ENCODE assay signal across 16 mouse cellular contexts in genomic region chr11:58499290-58499689, GRCm38 (mm10). TPM values are rescaled to one million over a fixed set of nuclear protein-coding genes. Genes with fewer than 3 reads are reported as not detected.
DNase-seq lines count a peak whose midpoint lies in the region; ATAC-seq and TF ChIP-seq lines count a peak whose summit lies in the region.
"Had no signal": no experiment of that assay in that cellular context is flagged by ENCODE, and none has a peak within 500 bp of the region (broad histone marks: within the 10 kb centered on the region; RNA-seq: fewer than 3 reads in every experiment).

No protein-coding gene starts in this region.

- no peaks in the 10 kb centered on the region for H3K9me3 ChIP-seq in embryonic facial prominence, embryonic 11.5 days (replicated peaks; ENCODE audit: control insufficient read depth, low read length)
- H3K9me3 ChIP-seq in embryonic facial prominence, embryonic 10.5 days, result no peaks in the 10 kb centered on the region
- no peaks in the 10 kb centered on the region for H3K9me3 ChIP-seq in kidney, postnatal 0 days (replicated peaks; ENCODE audit: low read length)
- H3K9me3 ChIP-seq: heart, embryonic 13.5 days; neural tube, embryonic 13.5 days had no signal

- no peak overlapping the region for H3K4me3 ChIP-seq in embryonic facial prominence, embryonic 11.5 days (ENCODE audit: low read depth, low read length)
- H3K4me3 ChIP-seq in embryonic facial prominence, embryonic 10.5 days, result no peak overlapping the region
- H3K4me3 ChIP-seq in kidney, postnatal 0 days (replicated peaks; ENCODE audit: low read depth, low read length), result no peak overlapping the region
- no peak overlapping the region for H3K4me3 ChIP-seq in thymus, adult 2 months (ENCODE audit: control insufficient read depth, insufficient read depth, low read length)
- H3K4me3 ChIP-seq: heart, embryonic 13.5 days; neural tube, embryonic 13.5 days had no signal

- no peaks in the 10 kb centered on the region for H3K4me1 ChIP-seq in embryonic facial prominence, embryonic 11.5 days (ENCODE audit: control insufficient read depth, insufficient read depth, low read length)
- H3K4me1 ChIP-seq in embryonic facial prominence, embryonic 10.5 days, result no peaks in the 10 kb centered on the region
- H3K4me1 ChIP-seq in kidney, postnatal 0 days (replicated peaks; ENCODE audit: insufficient read depth, low read length), result no peaks in the 10 kb centered on the region
- H3K4me1 ChIP-seq in thymus, adult 2 months (replicated peaks; ENCODE audit: control insufficient read depth, insufficient read depth, low read length), result no peaks in the 10 kb centered on the region
- H3K4me1 ChIP-seq: heart, embryonic 13.5 days; neural tube, embryonic 13.5 days had no signal

- H3K27ac ChIP-seq in embryonic facial prominence, embryonic 11.5 days (replicated peaks; ENCODE audit: low read depth, low read length), result no peak overlapping the region
- H3K27ac ChIP-seq in embryonic facial prominence, embryonic 10.5 days (replicated peaks), result no peak overlapping the region
- no peak overlapping the region for H3K27ac ChIP-seq in kidney, postnatal 0 days
- no peak overlapping the region for H3K27ac ChIP-seq in thymus, adult 2 months (ENCODE audit: control insufficient read depth, insufficient read depth, low read length)
- H3K27ac ChIP-seq: heart, embryonic 13.5 days; neural tube, embryonic 13.5 days had no signal

- no peak overlapping the region for H3K9ac ChIP-seq in embryonic facial prominence, embryonic 11.5 days (replicated peaks; ENCODE audit: low read length)
- H3K9ac ChIP-seq in kidney, postnatal 0 days (ENCODE audit: low read depth, low read length), result no peak overlapping the region
- H3K9ac ChIP-seq: heart, embryonic 13.5 days; neural tube, embryonic 13.5 days had no signal

- TF ChIP-seq POLR2A in thymus, adult 2 months (IDR thresholded peaks at IDR 0.05; ENCODE audit: control insufficient read depth, extremely low read depth, insufficient read depth, low read length, poor library complexity), result no peak

- no peak overlapping the region for H3K4me2 ChIP-seq in embryonic facial prominence, embryonic 11.5 days (ENCODE audit: low read depth, low read length)
- no peak overlapping the region for H3K4me2 ChIP-seq in kidney, postnatal 0 days (ENCODE audit: low read length)
- H3K4me2 ChIP-seq: heart, embryonic 13.5 days; midbrain, embryonic 11.5 days; neural tube, embryonic 13.5 days had no signal

- peak; percentile 68 for TF ChIP-seq CTCF in kidney, postnatal 0 days (IDR thresholded peaks at IDR 0.05; ENCODE audit: low read depth)
- no peak for TF ChIP-seq CTCF in thymus, adult 2 months (IDR thresholded peaks at IDR 0.05; ENCODE audit: borderline replicate concordance, control insufficient read depth, extremely low read depth, insufficient read depth, low read length, poor library complexity)

- WGBS in embryonic facial prominence, embryonic 11.5 days, result 57% methylated on average over 3 of the region's 3 CpGs
- WGBS in embryonic facial prominence, embryonic 10.5 days, result 73% methylated on average over 3 of the region's 3 CpGs
- 42% methylated on average over 3 of the region's 3 CpGs for WGBS in kidney, postnatal 0 days
- WGBS in thymus, adult 2 months, result 62% methylated on average over 3 of the region's 3 CpGs

- no peaks in the 10 kb centered on the region for H3K36me3 ChIP-seq in embryonic facial prominence, embryonic 11.5 days (replicated peaks; ENCODE audit: control insufficient read depth, insufficient read depth, low read depth, low read length)
- H3K36me3 ChIP-seq in embryonic facial prominence, embryonic 10.5 days (replicated peaks), result no peaks in the 10 kb centered on the region
- no peaks in the 10 kb centered on the region for H3K36me3 ChIP-seq in kidney, postnatal 0 days (ENCODE audit: insufficient read depth, low read length)
- no peaks in the 10 kb centered on the region for H3K36me3 ChIP-seq in thymus, adult 2 months (ENCODE audit: control insufficient read depth, insufficient read depth, low read length)
- H3K36me3 ChIP-seq: heart, embryonic 13.5 days; neural tube, embryonic 13.5 days had no signal

- no peaks in the 10 kb centered on the region for H3K27me3 ChIP-seq in embryonic facial prominence, embryonic 11.5 days (ENCODE audit: control insufficient read depth, insufficient read depth, low read length)
- H3K27me3 ChIP-seq in embryonic facial prominence, embryonic 10.5 days (replicated peaks; ENCODE audit: low read depth, poor library complexity, severe bottlenecking), result no peaks in the 10 kb centered on the region
- no peaks in the 10 kb centered on the region for H3K27me3 ChIP-seq in kidney, postnatal 0 days (ENCODE audit: insufficient read depth, low read length)
- H3K27me3 ChIP-seq in thymus, adult 2 months (ENCODE audit: control insufficient read depth, insufficient read depth, low read length), result no peaks in the 10 kb centered on the region
- H3K27me3 ChIP-seq: heart, embryonic 13.5 days; neural tube, embryonic 13.5 days had no signal

- no peak for ATAC-seq in embryonic facial prominence, embryonic 11.5 days (replicated peaks; ENCODE audit: insufficient number of reproducible peaks, low FRiP score, low TSS enrichment, low read depth)
- no peak for ATAC-seq in kidney, postnatal 0 days (replicated peaks; ENCODE audit: low FRiP score, low read depth)

- peak; percentile 27 for DNase-seq in embryonic facial prominence, embryonic 11.5 days (ENCODE audit: low spot score)
- no peak for DNase-seq in embryonic facial prominence, embryonic 10.5 days (ENCODE audit: low spot score)
- peak; percentile 64 for DNase-seq in kidney, postnatal 0 days (ENCODE audit: low spot score)
- DNase-seq in kidney, adult 18-20 months, result no peak
- DNase-seq in 3T3-L1 (ENCODE audit: low read depth, low spot score), result peak; percentile 55
- DNase-seq in brain, adult 2 months (ENCODE audit: low read depth, low spot score), result peak; percentile 48
- DNase-seq in thymus, adult 2 months, result no peak
- no peak for DNase-seq in kidney, postnatal 4 days
- DNase-seq: adrenal gland, postnatal 25 days; cerebellum, adult 11-12 months; kidney, adult 2 months; lung, adult 2 months had no signal

RNA-seq across cellular contexts. Expression of gene Olfr331, which starts 3.1 kb away (rescaled TPM):
- polyA plus RNA-seq in embryonic facial prominence, embryonic 11.5 days (2014; fragmentation: Nextera tagmentation; extraction: Ambion mirVana), result not detected in 2 replicates
- not detected in 2 replicates for polyA plus RNA-seq in embryonic facial prominence, embryonic 10.5 days (2016; fragmentation: Nextera tagmentation; extraction: Ambion mirVana)
- polyA plus RNA-seq in kidney, postnatal 0 days (2015; fragmentation: Nextera tagmentation; extraction: Ambion mirVana), result not detected in 2 replicates
- not detected in 2 replicates for polyA plus RNA-seq in thymus, adult 2 months (2012; rRNA removed)
- polyA plus RNA-seq: heart, embryonic 13.5 days; kidney, adult 2 months; lung, adult 2 months; midbrain, embryonic 11.5 days; neural tube, embryonic 13.5 days; small intestine, adult 2 months had no signal

RNA-seq across cellular contexts. Expression of gene Olfr332, which starts 6.9 kb away (rescaled TPM):
- polyA plus RNA-seq in embryonic facial prominence, embryonic 11.5 days (2014; fragmentation: Nextera tagmentation; extraction: Ambion mirVana), result not detected in 2 replicates
- polyA plus RNA-seq in embryonic facial prominence, embryonic 10.5 days (2016; fragmentation: Nextera tagmentation; extraction: Ambion mirVana), result not detected in 2 replicates
- polyA plus RNA-seq in kidney, postnatal 0 days (2015; fragmentation: Nextera tagmentation; extraction: Ambion mirVana), result 0.08 TPM in 1 of 2 replicates, not detected in the other
- 0.03 TPM in 1 of 2 replicates, not detected in the other for polyA plus RNA-seq in thymus, adult 2 months (2012; rRNA removed)
- polyA plus RNA-seq: heart, embryonic 13.5 days; kidney, adult 2 months; lung, adult 2 months; midbrain, embryonic 11.5 days; neural tube, embryonic 13.5 days; small intestine, adult 2 months had no signal

RNA-seq across cellular contexts. Expression of gene Olfr330, which starts 35.3 kb away (rescaled TPM):
- polyA plus RNA-seq in embryonic facial prominence, embryonic 11.5 days (2014; fragmentation: Nextera tagmentation; extraction: Ambion mirVana), result not detected in 2 replicates
- not detected in 2 replicates for polyA plus RNA-seq in embryonic facial prominence, embryonic 10.5 days (2016; fragmentation: Nextera tagmentation; extraction: Ambion mirVana)
- not detected in 2 replicates for polyA plus RNA-seq in kidney, postnatal 0 days (2015; fragmentation: Nextera tagmentation; extraction: Ambion mirVana)
- 0.29 and 0.50 TPM in 2 replicates for polyA plus RNA-seq in thymus, adult 2 months (2012; rRNA removed)
- polyA plus RNA-seq: heart, embryonic 13.5 days; kidney, adult 2 months; lung, adult 2 months; midbrain, embryonic 11.5 days; neural tube, embryonic 13.5 days; small intestine, adult 2 months had no signal

RNA-seq across cellular contexts. Expression of gene Olfr30, which starts 37.2 kb away (rescaled TPM):
- polyA plus RNA-seq in embryonic facial prominence, embryonic 11.5 days (2014; fragmentation: Nextera tagmentation; extraction: Ambion mirVana), result not detected in 2 replicates
- 0.10 TPM in 1 of 2 replicates, not detected in the other for polyA plus RNA-seq in embryonic facial prominence, embryonic 10.5 days (2016; fragmentation: Nextera tagmentation; extraction: Ambion mirVana)
- polyA plus RNA-seq in kidney, postnatal 0 days (2015; fragmentation: Nextera tagmentation; extraction: Ambion mirVana), result not detected in 2 replicates
- 0.05 TPM in 1 of 2 replicates, not detected in the other for polyA plus RNA-seq in thymus, adult 2 months (2012; rRNA removed)
- polyA plus RNA-seq: heart, embryonic 13.5 days; kidney, adult 2 months; lung, adult 2 months; midbrain, embryonic 11.5 days; neural tube, embryonic 13.5 days; small intestine, adult 2 months had no signal

RNA-seq across cellular contexts. Expression of gene Lypd9, which starts 46.6 kb away (rescaled TPM):
- not detected in 2 replicates for polyA plus RNA-seq in embryonic facial prominence, embryonic 11.5 days (2014; fragmentation: Nextera tagmentation; extraction: Ambion mirVana)
- polyA plus RNA-seq in embryonic facial prominence, embryonic 10.5 days (2016; fragmentation: Nextera tagmentation; extraction: Ambion mirVana), result not detected in 2 replicates
- polyA plus RNA-seq in kidney, postnatal 0 days (2015; fragmentation: Nextera tagmentation; extraction: Ambion mirVana), result not detected in 2 replicates
- not detected in 2 replicates for polyA plus RNA-seq in thymus, adult 2 months (2012; rRNA removed)
- polyA plus RNA-seq: heart, embryonic 13.5 days; kidney, adult 2 months; lung, adult 2 months; midbrain, embryonic 11.5 days; neural tube, embryonic 13.5 days; small intestine, adult 2 months had no signal

Comparison
In these comparisons a context has a peak if more than half of its experiments do, and no peak if none do; other contexts are left out.
1. DNase-seq: peak in embryonic facial prominence, embryonic 11.5 days (single experiment), kidney, postnatal 0 days (single experiment), 3T3-L1 (single experiment) and brain, adult 2 months (single experiment); none in embryonic facial prominence, embryonic 10.5 days (single experiment), kidney, adult 18-20 months (single experiment), thymus, adult 2 months (single experiment) and kidney, postnatal 4 days (0 of 2).